Mouse (Mus musculus) urinary bladder, adult 2 months (tissue): Measurements from ENCODE around the gene Coro2b. TPM values are rescaled to one million over a fixed set of nuclear protein-coding genes. Genes with fewer than 3 reads are reported as not detected.

ENCODE experiments used
- DNase-seq: peaks from one replicate; pipeline ENCODE4 v3.0.0; 2022; ENCODE audit warnings: low spot score
- polyA plus RNA-seq: library from polyadenylated mRNA; depleted of rRNA; stranded (reverse); fragments of >200 nt; gene quantifications from 2 replicates; pipeline ENCODE4 v1.2.3, GENCODE M21; 2012

Gene Coro2b
- polyA plus RNA-seq, 1 experiment: 4.9 TPM

GRCm38 (mm10) chr9:62539251-62539711 lies 2.4 kb upstream of the Coro2b start:
- DNase-seq: no peak

- DNase-seq: no peak
Observed at GRCm38 (mm10) chr9:62537941-62538340, 1.1 kb upstream of the Coro2b start.

- no peak for DNase-seq
Observed at GRCm38 (mm10) chr9:62536119-62536654, 657 bp downstream of the Coro2b start.

- DNase-seq: no peak
Observed at GRCm38 (mm10) chr9:62535566-62535965, 1.3 kb downstream of the Coro2b start.

GRCm38 (mm10) chr9:62534691-62535090 lies 2.2 kb downstream of the Coro2b start:
- no peak for DNase-seq

- no peak for DNase-seq
Observed at GRCm38 (mm10) chr9:62534158-62534557, 2.7 kb downstream of the Coro2b start.

GRCm38 (mm10) chr9:62532876-62533275 lies 4.0 kb downstream of the Coro2b start:
- no peak for DNase-seq

- DNase-seq: no peak
Observed at GRCm38 (mm10) chr9:62531459-62532275, 5.2 kb downstream of the Coro2b start.

- DNase-seq: no peak
Observed at GRCm38 (mm10) chr9:62528527-62528926, 8.3 kb downstream of the Coro2b start.

GRCm38 (mm10) chr9:62526858-62527257 lies 10.0 kb downstream of the Coro2b start:
- DNase-seq: no peak

- no peak for DNase-seq
Observed at GRCm38 (mm10) chr9:62526451-62526850, 10.4 kb downstream of the Coro2b start.

GRCm38 (mm10) chr9:62524761-62525308 lies 12.0 kb downstream of the Coro2b start:
- DNase-seq: no peak

- no peak for DNase-seq
Observed at GRCm38 (mm10) chr9:62522791-62523471, 13.9 kb downstream of the Coro2b start.

GRCm38 (mm10) chr9:62522211-62522610 lies 14.6 kb downstream of the Coro2b start:
- DNase-seq: no peak

GRCm38 (mm10) chr9:62521541-62521940 lies 15.3 kb downstream of the Coro2b start:
- DNase-seq: no peak

- no peak for DNase-seq
Observed at GRCm38 (mm10) chr9:62520933-62521332, 15.9 kb downstream of the Coro2b start.

- DNase-seq: no peak
Observed at GRCm38 (mm10) chr9:62519787-62520503, 16.9 kb downstream of the Coro2b start.

- no peak for DNase-seq
Observed at GRCm38 (mm10) chr9:62519334-62519733, 17.5 kb downstream of the Coro2b start.

- no peak for DNase-seq
Observed at GRCm38 (mm10) chr9:62518572-62518971, 18.3 kb downstream of the Coro2b start.

GRCm38 (mm10) chr9:62517112-62517957 lies 19.5 kb downstream of the Coro2b start:
- no peak for DNase-seq

GRCm38 (mm10) chr9:62515138-62515537 lies 21.7 kb downstream of the Coro2b start:
- DNase-seq: no peak
